Mouse (Mus musculus) v-Abl transformed pro-B cells (cell line): ENCODE measurements around the gene Gm12216.

Source experiments
- in situ Hi-C, 2 experiments: fragments of 400-800 bp; cut with MboI; formaldehyde crosslinking; loops; one replicate each; pipeline ENCODE4 v1.15.1; 2025; ENCODE audit not compliant: unreplicated experiment in 2 of 2

Gene Gm12216

GRCm38 (mm10) chr11:53837731-53838130 lies 21.3 kb downstream of the Gm12216 start:
- in situ Hi-C loops = no loop called here

- in situ Hi-C loops = no loop called here
These were observed 23.6 kb downstream of the Gm12216 start for GRCm38 (mm10) chr11:53835379-53836010.

GRCm38 (mm10) chr11:53825409-53825808 lies 33.6 kb downstream of the Gm12216 start:
- in situ Hi-C loops = no loop called here

- in situ Hi-C loops = no loop called here
These were observed 37.1 kb downstream of the Gm12216 start for GRCm38 (mm10) chr11:53821945-53822338.

- in situ Hi-C loops = no loop called here
These were observed 37.7 kb downstream of the Gm12216 start for GRCm38 (mm10) chr11:53821230-53821944.

GRCm38 (mm10) chr11:53820516-53821170 lies 38.4 kb downstream of the Gm12216 start:
- in situ Hi-C loops = no loop called here

- in situ Hi-C loops = no loop called here
These were observed 39.5 kb downstream of the Gm12216 start for GRCm38 (mm10) chr11:53819511-53819910.

GRCm38 (mm10) chr11:53818794-53819193 lies 40.3 kb downstream of the Gm12216 start:
- in situ Hi-C loops = no loop called here

- in situ Hi-C loops = no loop called here
These were observed 42.1 kb downstream of the Gm12216 start for GRCm38 (mm10) chr11:53816841-53817375.

GRCm38 (mm10) chr11:53814810-53815209 lies 44.2 kb downstream of the Gm12216 start:
- in situ Hi-C loops = no loop called here

GRCm38 (mm10) chr11:53813001-53813868 lies 45.8 kb downstream of the Gm12216 start:
- in situ Hi-C loops = no loop called here

GRCm38 (mm10) chr11:53811312-53811711 lies 47.7 kb downstream of the Gm12216 start:
- in situ Hi-C loops = no loop called here

GRCm38 (mm10) chr11:53810749-53811148 lies 48.3 kb downstream of the Gm12216 start:
- in situ Hi-C loops = no loop called here

- in situ Hi-C loops = no loop called here
These were observed 48.9 kb downstream of the Gm12216 start for GRCm38 (mm10) chr11:53810156-53810555.

GRCm38 (mm10) chr11:53809354-53809753 lies 49.7 kb downstream of the Gm12216 start:
- in situ Hi-C loops = loop anchor here in 1 of 2 experiments (5.0 kb wide), 1 partner anchor 33 kb away; no protein-coding TSS in a partner anchor

GRCm38 (mm10) chr11:53805786-53806185 lies 53.3 kb downstream of the Gm12216 start:
- in situ Hi-C loops = loop anchor here in 1 of 2 experiments (5.0 kb wide), 1 partner anchor 37 kb away; no protein-coding TSS in a partner anchor

- in situ Hi-C loops = loop anchor here in 1 of 2 experiments (5.0 kb wide), 1 partner anchor 38 kb away; no protein-coding TSS in a partner anchor
These were observed 54.3 kb downstream of the Gm12216 start for GRCm38 (mm10) chr11:53804569-53805344.

GRCm38 (mm10) chr11:53803494-53803893 lies 55.6 kb downstream of the Gm12216 start:
- in situ Hi-C loops = no loop called here

GRCm38 (mm10) chr11:53803093-53803492 lies 56.0 kb downstream of the Gm12216 start:
- in situ Hi-C loops = no loop called here
